Mouse (Mus musculus): ENCODE data around the gene Apex1. TPM values are rescaled to one million over a fixed set of nuclear protein-coding genes. Genes with fewer than 3 reads are reported as not detected.
"Not testable (repeated sequence)": the region's sequence is repeated elsewhere in the genome, so short reads cannot be mapped to it uniquely, and the experiment has no call there.

Gene Apex1
- total RNA-seq, 2 experiments from 2014 or later: 42.7 to 46.1 TPM

DNA sequence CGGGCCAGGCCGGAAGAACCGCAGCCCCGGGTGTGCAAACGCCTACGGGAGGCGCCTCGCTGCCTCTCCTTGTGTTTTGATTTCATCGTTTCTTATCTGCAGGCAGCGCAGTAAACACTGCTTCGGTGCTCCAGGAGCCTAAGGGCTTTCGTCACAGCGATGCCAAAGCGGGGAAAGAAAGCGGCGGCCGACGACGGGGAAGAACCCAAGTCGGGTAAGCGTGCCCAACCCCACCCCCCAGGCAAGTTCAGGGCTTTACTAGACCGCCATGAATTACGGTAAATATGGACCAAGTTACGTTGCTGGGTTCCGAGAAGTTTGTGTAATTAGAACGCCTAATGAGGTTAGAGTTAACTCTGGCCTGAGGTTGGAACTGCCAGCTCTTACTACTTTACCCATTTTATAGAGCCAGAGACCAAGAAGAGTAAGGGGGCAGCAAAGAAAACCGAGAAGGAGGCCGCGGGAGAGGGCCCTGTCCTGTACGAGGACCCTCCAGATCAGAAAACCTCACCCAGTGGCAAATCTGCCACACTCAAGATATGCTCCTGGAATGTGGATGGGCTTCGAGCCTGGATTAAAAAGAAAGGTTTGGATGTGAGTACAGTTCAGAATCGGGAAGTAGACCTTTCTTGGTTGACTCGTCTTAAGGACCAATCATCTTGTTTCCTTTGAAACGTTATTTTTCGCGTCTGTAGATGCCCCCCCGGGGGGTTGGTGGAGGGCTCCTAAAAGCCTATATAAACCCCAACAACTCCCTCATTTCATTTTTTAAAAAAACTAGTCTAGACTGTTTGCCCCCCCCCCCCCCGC, 548 bp downstream of the Apex1 start:
- DNase-seq: no peak

DNA sequence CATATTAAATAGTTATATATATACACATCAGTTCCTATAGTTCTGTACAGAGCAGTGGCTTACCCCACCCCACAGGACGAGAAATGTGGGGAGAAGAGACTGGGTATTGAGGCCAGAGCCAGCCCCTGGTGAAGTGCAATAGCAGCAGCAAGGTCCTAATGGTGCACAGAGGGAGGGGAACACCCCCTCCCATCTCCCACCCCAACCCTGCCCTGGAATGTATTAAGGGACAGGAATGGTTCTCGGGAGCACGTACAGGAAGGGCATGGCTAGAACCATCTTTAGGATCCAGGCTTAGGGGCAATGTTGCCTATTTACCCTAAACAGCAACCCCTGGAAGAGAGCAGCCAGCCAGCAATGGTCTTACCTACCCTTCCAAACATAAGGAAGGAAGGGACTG, 2.6 kb downstream of the Apex1 start:
- no peak for DNase-seq

DNA sequence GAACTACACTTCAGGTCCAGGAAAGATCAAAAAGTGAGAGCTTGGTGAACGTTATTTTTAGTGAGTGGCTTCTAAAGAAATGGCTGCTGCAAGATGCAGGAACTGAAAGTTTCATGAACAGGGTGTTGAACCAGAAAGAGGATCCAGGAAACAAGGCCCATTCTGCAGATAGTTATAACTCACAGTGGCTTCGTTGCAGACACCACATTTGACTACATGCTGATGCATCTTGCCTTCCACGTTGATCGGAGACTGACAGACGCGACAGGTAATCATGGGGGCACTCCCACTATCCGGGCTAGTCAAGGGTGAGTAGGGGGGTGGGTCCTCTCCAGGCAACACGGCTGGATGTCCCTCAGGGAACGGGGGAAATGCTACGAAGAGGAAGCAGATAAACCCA, 5.2 kb downstream of the Apex1 start:
- no peak for DNase-seq

DNA sequence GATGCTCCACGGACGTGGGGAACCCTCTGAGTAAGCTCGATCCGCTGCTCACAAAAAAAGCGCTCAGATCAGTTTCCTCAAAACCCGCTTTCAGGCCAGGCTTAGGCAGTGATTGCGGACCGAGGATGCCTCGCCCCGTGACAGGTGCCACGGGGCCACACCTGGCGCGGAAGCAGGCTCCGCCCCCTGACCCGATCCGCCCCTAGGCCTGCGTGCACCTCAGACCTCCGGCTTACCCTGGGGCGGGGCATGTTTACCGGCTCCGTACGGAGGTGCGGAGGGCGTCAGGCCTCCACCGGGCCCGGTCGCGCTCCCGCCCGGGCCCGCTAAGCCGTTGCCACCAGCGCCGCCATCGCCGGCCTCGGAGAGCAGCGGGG, 5.6 kb downstream of the Apex1 start:
- DNase-seq: peak; percentile 55

DNA sequence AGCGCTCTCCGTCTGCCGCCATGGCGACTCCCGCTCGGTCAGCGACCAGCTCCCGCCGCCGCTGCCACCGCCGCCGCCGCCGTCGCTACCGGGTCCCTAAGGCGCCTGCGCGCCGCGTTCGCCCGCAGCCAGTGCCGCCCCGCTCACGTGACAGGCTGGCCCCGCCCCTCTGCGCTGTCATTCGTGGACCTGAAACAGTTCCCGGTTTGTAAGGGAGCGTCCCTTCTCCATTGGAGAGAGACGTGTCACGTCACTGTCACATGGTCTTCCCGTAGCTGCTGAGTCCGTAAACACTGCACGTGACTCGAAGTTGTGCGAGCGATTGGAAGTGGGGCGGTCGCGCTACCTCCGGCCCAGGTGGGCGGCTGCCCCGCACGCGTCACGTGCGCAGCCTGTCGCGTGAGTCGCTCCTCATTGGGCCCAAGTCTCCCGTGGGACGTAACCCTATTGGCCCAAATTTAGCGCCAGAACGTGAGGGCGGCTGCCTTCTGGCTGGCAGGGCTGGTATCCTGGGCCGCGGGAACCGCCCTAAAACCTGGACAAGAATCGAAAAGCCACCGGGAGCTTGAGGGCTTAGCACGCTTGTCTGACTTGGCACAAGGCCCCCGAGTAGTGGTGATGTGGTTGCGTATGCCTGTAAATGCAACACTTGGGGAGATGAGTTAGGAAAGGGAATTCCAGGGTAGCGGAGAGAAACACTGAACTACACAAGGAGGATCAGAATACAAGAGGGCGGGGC, 6.2 kb downstream of the Apex1 start, which contains the start of the genes Pip4p1 and Pnp:
Gene Pip4p1, minus strand, starts transcription at position 103 of the 739 bp plus-strand sequence.
Gene Pnp, plus strand, starts transcription at position 329 of the 739 bp plus-strand sequence.
- DNase-seq: peak; percentile 99

DNA sequence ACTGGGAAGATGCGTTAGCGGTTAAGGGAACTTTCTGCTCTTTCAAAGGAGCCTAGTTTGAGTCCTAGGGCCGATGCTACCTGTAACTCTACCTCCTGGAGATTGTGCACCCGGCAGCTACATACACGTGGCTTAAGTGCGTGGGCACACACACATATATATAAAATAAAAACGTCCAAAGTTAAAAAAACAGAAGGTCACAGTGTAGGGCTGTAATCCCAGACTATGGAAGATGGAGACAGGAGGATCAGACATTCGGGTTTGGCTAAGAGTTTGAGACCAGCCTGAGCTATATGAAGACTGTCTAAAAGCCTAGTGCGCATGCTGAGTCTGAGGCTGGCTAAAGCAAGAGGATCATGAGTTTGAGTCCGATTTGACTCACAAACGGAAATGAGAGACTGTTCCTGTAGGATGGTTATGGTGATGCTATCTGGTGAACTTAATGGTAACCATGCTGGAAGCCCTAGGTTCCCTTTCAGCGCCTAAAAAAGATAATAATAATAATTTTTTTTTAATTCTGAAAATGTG, 6.8 kb downstream of the Apex1 start:
- DNase-seq: no peak

DNA sequence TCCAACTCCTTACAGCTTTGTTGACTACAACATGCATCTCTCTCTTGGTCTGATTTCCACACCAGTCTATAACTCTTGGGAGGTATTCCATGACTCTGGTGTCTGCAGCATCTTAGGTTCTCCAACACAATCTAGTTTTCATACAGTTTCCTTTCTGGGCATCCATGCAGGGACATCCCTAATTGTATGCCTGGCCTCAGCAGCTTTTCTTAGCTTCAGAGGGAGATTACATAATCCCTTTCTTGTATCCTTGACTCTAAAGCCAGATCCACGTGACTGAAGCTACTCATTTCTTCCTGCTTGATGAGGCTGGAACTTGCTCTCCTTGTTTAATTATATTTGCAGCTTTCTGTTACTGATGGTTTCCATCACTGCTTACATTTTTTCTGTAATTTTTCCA, 11.9 kb downstream of the Apex1 start:
- DNase-seq: no peak

DNA sequence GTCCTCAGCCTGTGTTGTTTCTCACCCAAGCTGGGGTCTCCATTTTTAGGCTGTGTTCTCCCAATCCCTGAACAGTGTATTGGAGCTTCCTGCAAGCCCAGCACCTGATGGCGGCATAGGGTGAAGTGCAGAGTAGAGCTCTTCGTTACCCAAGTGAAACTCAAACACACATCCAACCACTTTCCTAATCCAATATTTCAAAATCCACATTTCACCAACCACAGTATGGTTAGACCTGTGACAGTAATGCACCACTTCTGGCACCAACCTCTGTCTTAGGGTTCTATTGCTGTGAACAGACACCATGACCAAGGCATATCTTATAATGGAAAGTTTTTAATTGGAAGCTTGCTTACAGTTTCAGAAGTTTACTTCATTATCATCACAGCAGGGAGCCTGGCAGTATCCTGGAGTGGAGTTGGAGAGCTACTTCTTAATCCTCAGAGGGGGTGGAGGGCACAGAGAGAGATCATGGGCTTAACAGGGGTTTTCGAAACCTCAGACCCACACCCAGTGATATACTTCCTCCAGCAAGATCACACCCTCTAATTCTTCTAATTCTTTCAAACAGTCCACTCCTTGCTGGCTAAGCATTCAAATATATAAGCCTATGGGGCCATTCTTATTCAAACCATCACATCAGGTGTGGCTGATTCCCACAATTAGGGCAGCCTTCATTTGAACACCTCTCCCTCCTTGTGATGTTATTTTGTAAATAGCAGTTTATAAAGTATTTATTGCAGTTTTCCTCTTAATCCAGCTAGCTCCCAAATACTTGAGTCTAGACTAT, 13.5 kb downstream of the Apex1 start:
- no peak for DNase-seq

DNA sequence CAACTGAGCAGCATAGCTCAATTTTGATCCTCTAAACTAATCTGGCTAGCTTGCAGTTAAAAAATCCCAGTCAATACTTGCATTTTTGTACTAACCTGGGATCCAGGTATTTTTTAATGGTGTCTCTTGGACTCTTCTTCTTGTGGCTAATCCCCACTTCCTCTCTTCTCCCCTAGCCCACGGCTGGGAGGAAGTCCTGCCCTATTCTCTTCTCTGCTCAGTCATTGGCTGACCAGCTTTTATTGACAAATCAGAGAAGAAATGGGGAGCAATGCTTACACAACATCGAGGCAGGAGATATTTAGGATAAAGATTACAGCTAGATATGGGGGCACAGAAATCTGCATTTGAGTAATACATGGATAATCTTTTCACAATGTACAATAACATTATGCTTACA, 14.2 kb downstream of the Apex1 start:
- DNase-seq: no peak

DNA sequence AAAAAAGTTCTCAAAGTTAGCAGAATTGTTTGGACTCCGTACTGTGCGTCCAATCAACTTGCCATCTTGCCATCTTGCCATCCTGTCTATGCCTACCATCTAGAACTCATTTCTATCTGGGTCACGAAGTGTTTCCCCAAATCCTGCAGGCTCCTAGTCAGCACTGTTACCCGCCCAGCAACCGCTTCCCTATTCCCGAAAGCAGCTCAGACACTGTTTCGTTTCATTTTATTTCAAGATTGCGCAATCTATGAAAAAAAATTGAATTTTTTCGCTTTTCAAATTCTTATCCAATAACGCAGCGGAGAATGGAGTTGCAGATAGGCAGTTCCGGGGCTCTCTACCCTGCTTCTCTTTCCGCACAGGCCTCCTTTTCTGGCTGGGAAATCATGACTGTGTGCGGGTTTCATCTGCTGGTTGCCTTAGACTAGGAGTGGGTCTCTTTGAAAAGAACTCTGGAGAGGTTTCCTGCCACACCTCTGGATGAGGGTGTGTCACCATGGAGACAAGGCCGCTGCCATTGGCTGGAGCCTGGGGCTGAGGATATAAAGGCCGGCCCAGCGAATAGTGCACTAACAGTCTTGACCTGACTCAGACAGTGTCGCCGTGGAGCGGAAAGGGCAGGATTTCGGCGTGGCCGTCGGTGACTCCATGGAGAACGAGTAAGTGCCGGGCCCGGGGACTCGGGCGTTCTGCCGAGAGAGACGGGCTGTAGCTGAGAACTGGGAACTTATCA, 19.3 kb downstream of the Apex1 start, which contains the start of gene Gm49342:
Gene Gm49342, plus strand, starts transcription at position 586 of the 736 bp plus-strand sequence.
- peak; percentile 91 for DNase-seq

DNA sequence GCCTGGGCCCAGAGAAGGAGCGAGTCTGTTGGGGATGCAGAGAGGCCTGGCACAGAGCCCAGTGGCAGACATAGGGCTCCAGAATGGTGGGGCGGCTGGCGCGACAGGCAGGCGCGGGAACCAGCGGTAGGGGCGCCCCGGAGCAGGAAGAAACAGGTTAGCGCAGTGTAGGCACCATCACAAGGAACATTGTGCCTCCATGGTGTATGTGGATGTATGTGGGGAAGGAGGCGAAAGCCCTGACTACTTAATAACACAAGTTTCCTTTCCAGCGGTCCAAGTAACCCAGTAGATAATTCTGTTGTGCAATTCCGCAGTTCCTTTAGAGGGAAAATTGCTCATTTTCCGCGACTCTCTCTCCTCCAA, 19.9 kb downstream of the Apex1 start:
- DNase-seq: not testable (repeated sequence)

DNA sequence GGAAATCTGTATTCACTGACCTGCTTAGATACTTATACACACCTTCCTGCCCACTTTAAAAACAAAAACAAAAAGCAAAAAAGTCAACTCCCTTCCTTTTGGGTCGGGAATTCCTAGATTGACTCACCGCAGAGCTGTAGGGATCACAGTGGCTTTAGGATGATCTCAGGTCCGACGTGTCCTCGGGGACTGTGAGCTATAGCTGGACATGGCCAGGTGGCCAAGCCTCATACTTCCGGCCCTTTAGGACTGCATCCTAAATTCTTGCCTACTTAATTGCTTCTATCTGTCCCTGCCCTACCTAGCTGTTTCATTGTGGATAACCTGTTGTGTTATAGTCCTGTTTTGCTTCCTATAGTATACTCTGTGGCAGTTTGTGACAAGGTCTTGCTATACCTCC, 20.3 kb downstream of the Apex1 start:
- not testable (repeated sequence) for DNase-seq

DNA sequence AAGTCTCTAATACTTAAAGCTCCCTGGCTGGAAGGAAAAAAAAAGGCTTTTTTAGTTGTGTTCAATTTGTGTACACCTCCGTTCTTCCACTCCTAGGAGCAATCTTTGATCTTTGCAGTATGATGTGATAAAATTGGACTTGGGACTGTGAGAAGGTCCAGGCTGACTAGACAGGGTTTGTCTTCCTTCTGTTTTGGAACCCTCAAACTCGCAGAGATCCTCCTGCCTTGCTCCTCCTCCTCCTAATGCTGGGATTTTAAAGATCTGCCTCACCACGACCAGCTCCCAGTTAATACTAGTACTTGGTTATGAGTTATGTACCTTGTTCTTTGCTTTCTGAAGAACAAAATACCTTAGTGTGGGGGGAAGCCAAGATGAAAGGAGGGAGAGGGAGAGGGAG, 20.8 kb downstream of the Apex1 start:
- not testable (repeated sequence) for DNase-seq

DNA sequence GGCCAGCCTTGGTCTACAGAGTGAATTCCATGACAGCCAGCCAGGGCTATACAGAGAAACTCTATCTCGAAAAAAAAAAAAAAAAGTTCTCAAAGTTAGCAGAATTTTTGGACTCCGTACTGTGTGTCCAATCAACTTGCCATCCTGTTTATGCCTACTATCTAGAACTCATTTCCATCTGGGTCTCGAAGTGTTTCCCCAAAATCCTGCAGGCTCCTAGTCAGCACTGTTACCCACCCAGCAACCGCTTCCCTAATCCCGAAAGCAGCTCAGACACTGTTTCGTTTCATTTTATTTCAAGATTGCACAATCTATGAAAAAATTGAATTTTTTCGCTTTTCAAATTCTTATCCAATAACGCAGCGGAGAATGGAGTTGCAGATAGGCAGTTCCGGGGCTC, 30.7 kb downstream of the Apex1 start:
- no peak for DNase-seq

DNA sequence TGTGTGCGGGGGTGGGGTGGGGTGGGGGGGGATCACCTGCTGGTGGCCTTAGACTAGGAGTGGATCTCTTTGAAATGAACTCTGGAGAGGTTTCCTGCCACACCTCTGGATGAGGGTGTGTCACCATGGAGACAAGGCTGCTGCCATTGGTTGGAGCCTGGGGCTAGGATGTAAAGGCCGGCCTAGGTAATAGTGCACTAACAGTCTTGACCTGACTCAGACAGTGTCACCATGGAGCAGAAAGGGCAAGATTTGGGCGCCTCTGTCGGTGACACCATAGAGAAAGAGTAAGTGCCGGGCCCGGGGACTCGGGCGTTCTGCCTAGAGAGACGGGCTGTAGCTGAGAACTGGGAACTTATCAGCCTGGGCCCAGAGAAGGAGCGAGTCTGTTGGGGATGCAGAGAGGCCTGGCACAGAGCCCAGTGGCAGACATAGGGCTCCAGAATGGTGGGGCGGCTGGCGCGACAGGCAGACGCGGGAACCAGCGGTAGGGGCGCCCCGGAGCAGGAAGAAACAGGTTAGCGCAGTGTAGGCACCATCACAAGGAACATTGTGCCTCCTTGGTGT, 31.3 kb downstream of the Apex1 start, which contains the start of gene Pnp2:
Gene Pnp2, plus strand, starts transcription at position 51 of the 567 bp plus-strand sequence.
- DNase-seq: peak; percentile 25

DNA sequence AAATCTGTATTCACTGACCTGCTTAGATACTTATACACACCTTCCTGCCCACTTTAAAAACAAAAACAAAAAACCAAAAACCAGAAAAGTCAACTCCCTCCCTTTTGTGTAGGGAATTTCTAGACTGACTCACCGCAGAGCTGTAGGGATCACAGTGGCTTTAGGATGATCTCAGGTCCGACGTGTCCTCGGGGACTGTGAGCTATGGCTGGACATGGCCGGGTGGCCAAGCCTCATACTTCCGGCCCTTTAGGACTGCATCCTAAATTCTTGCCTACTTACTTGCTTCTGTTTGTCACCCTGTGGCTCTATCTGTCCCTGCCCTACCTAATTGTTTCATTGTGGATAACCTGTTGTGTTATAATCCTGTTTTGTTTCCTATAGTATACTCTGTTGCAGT, 32.0 kb downstream of the Apex1 start:
- DNase-seq: not testable (repeated sequence)

DNA sequence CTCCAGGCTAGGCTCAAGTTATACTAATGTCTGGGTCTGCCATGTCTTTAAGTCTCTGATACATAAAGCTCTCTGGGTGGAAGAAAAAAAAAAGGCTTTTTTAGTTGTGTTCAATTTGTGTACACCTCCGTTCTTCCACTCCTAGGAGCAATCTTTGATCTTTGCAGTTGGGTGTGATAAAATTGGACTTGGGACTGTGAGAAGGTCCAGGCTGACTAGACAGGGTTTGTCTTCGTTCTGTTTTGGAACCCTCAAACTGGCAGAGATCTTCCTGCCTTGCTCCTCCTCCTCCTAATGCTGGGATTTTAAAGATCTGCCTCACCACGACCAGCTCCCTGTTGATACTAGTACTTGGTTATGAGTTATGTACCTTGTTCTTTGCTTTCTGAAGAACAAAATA, 32.4 kb downstream of the Apex1 start:
- DNase-seq: not testable (repeated sequence)

DNA sequence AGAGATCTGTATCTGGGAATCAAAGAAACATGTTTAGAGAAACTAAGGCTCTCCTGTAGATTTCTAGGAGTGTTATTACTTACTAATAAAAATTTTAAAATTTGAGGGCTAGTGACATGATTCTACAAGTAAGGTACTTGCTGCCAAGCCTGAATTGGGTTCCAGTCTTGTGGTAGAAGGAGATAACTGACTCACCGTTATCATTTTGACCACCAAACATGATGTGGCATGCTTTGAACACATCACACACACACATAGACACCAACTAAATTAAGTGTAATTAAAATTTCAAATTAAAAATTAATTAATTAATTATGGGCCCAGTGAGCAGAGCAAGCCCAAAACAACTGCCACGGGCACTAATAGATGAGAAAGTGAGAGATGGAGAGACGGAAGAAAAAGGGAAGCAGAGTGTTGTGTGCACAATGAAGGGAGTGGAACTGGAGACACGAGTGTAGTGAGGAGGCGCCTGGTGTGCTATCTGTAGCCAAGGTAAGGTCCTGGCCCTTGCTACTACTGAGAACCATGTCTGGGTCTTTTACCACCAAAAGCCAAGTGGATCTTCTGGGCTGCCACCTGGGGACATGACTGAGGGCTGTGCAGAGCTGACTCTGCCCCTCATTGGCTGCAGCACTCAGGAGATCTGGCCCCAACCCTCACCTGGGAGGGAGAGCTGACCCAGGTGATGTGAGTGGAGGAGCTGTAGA, 33.7 kb downstream of the Apex1 start:
- not testable (repeated sequence) for DNase-seq

DNA sequence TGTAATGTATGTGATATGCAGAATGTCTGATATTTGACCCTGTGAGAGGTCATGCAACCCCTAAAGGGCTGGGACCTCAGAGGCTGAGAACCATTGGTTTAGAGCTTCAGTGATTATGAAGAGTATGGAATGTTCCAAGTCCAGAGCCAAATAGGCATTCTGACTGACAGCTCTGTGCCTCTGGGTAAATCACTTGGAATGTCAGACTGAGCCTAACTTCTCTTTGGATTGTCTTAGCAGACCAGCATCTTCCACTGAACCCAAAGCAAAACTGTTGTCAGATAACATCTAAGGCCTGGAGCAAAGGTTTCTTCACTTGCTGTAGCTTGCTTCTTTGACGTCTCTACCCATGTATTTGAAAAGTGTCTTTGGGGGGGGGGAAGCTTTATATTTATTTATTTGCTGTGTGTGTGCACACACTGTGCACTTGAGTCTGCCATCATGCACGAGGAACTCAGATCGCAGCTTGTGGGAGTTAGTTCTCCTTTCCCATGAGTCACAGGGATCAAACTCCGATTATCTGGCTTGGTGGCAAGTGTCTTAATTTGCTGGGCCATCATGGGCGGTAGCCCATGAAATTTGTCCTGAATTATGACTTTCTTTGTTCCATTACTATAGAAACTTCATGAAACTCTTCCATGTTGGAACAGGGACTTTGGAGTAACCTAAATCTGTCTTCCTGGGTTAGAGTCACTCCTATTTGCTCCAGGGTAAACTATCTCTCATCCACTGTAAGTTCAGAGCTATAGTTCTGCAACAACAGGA, 43.6 kb downstream of the Apex1 start:
- no peak for DNase-seq

DNA sequence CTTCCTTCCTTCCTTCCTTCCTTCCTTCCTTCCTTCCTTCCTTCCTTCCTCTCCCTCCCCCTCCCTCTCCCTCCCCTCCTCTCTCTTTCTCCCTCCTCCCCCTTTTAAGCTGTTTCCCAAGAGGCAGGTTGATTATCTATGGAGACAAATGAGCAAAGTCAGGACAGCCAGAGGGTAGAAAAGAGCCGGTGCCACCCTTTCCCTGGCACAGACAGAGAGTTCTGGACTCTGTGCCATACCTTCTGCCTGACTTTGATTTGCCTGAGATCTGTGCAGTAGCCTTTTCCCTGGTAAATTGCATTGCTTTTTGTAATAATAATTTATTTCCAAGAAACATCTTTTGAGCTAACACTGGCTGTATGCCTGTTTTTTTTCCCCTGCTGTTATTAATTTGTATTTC, 44.3 kb downstream of the Apex1 start:
- no peak for DNase-seq

All from gastrocnemius, postnatal 10 days (tissue).